Mouse (Mus musculus) G1E (cell line): ENCODE measurements around the gene Rhobtb1.

Experiments
- CTCF ChIP-seq: IDR thresholded peaks from 2 replicates; pipeline ENCODE4 v1.5.1; 2012; ENCODE audit warnings: low read depth, low read length, inconsistent platforms, mixed read lengths
- GATA1 ChIP-seq: IDR thresholded peaks from 2 replicates; pipeline ENCODE4 v1.6.1; 2012; ENCODE audit warnings: borderline replicate concordance, low read length, inconsistent platforms, mixed read lengths
- GATA2 ChIP-seq: IDR thresholded peaks from 2 replicates; pipeline ENCODE4 v1.6.1; 2012; ENCODE audit warnings: low read depth, low read length, inconsistent platforms, borderline replicate concordance
- TAL1 ChIP-seq: conservative IDR thresholded peaks from 2 replicates; pipeline ENCODE4 v1.6.1; 2012; ENCODE audit warnings: low read depth, low read length, inconsistent platforms, mixed read lengths

DNA sequence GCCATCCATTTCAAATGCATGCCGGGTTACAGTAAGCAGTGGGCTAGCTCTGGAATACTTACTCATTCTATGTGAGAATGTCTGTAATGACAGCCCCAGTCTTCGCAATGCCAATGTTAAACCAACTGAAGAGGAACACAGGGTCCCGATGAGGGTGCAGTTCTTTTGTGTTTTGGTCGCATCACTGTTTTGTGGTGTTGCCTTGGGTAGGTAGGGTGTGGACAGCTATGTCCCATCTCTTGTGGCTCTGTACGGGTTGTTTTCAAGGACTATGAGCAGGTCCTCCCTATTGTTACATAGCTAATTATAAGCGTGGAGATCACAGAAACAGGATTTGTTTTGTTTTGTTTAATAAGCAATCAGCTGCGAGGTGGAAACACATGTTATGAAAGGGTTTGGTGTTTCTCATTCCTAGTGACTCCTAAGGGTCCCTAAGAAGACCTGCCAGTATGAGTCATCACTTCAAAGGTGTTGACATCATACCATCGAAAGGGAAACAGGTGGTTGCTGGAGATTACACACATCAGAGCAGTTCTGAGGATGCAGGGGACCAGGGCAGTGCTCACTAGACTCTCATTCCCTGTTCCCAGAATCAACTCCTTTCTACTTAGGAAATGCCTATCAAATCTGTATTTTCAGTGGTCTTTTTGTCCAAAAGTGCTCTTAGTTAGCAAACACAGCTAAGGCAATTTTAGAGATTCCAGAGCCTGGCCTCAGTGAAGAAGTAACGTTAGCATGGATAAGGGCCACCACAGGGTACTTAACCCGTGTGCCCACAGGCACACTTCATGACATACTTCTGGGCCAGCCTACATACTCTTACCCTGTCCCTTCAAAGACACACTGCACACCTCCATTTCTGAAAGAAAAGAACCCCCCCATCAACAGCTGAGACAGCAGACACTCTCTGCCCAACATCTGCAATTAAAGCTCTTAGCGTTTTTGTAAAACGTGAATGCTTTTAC lies 124.9 kb downstream of the Rhobtb1 start:
- TF ChIP-seq CTCF (no peak), GATA1 (no peak), GATA2 (no peak), TAL1 (no peak)
